Mouse (Mus musculus): ENCODE measurements at regions not wholly inside any gene's neighbourhood (a gene's known extent, or its start where the extent isn't known, plus 50 kb on each side); places are given as distances from the start of the nearest gene placed in this dataset.

DNA sequence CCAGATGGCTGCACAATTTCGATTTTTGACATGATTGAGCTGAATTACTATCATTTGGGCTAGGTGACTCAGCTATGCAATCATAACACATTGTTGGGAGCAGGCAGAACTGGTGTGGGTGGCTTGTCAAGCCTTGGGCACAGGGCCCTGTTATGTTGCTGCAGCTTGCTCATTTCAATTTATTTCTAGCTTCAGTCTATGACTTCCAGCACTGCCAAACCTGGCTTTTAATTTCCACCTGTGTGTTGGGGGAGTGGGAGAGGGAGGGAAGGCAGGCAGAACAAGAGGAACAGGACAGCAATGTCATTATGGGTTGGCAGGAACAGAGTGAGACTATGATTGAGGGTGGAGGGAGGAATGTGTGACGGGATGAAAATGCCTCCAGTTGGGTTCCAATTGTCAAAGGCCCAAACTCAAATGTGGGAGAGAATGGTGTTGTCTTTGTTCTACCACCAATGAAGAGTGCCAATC is 102.0 kb upstream of the Agbl1 start:
- no peak for ATAC-seq (replicated peaks; ENCODE audit: poor library complexity)

DNA sequence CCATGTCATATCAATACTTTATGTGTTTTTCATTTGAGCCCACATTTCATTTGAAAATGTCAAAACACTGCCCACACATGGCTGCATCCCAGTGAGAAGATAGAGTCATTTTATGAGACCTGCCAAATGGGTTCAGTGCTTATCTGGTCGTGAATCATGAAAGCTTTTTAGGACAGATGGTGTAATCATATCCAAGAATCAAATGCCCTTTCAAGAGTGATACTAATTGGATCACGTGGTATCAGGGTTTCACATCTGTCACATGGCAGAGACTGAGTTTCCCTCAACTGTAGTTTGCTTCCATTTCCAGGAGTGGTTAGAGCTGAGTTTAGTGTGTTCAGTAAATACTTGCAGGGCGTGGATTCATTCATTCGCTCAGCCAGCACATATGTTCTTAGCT is 87.2 kb upstream of the Agbl1 start:
- no peak for ATAC-seq (replicated peaks; ENCODE audit: poor library complexity)

DNA sequence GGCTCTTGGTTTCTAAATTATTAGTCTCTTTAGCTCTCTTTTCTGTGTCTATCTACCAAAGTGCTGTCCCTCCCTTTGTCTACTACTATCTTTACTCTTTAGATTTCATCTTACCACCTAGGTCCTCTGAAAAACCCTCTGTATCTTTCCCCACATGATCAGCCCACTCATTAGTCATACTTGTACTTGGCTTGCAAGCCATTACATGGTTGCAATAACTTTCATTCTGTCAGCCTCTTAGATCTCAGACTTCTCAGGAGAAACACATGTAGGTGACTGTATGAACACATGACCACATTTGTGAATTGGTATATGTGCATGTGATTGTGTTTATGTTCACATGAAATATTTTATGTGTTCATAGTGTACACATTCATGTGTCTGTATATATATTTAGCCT is 83.3 kb upstream of the Agbl1 start:
- no peak for ATAC-seq (replicated peaks; ENCODE audit: poor library complexity)

DNA sequence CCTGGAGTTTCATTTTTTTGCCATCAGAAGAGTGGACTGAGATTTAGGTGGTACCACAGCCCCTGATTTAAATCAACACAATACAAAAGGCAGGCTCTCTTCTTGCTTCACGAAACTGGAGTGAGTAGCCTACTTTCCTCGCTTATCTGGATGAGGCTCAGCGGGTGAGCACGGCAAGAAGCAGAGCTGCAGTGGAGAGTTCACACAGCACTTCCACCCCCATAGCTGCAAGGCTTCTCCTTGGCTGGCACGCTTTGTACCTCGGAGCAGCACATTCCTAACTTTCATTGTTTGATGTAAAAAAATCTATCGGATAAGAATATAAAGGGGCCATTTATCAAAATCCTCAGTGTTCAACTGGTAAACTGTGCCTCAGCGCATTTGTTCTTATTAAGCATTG is 72.8 kb upstream of the Agbl1 start:
- no peak for ATAC-seq (replicated peaks; ENCODE audit: poor library complexity)

DNA sequence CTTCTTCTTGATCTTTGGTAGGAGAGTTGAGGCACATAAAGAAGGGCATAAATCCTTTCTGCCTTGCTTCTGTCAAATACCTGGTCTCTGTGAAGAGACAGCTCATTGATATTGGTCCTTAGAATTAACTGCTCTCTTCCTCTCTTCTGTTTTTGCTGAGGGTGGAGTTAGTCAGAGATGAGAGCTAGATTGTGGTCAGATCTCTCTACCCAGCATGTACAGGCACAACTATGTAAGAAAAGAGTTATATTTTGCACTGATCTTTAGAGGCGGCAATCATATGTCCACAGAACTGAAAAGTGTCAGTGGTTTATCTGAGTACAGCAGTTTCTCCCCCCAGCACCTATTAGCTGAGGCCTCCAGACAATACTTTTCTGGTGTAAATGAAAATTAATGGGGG is 65.5 kb upstream of the Agbl1 start:
- no peak for ATAC-seq (replicated peaks; ENCODE audit: poor library complexity)

DNA sequence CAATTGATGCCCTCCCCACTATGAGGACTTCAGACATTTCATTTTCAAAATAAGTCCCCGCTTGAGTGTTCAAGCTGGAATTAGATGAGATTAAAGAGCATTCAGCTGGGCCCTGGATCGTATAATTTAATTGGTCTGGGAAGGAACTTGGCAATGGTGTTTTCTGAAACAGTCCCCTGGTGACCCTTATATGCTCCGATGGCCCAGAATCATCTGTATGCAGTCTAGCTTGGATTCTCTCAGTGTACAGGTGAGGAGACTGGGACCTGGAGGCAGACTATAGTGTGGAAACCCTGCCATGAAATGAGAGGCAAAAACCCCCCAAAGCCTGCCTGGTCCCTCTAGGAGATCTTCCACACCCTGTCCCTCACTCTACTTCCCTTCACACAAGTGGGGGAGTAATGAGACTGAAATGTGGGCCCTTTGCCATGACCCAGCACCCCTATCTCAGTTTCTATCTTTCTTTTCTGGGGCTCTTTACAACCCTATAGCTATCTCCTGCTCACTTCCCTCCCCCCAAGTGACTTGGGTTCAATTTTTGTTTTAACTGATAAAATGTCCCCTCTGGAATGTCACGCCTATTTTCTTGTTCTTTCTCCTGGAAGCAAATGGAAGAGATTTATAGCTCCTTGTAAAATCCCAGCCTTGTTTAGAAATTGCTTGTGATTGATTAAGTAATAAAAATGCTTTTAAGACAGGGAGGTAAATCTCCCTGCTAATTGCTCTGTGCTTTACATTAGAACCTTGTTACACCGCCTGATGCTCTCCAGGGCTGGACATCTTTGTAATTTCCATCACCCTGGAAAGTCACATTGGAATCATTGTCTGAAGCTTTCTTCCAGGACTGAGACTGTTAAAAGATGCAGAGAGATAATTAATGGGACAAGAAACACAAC is 64.7 kb upstream of the Agbl1 start:
- ATAC-seq (replicated peaks; ENCODE audit: poor library complexity) = no peak

DNA sequence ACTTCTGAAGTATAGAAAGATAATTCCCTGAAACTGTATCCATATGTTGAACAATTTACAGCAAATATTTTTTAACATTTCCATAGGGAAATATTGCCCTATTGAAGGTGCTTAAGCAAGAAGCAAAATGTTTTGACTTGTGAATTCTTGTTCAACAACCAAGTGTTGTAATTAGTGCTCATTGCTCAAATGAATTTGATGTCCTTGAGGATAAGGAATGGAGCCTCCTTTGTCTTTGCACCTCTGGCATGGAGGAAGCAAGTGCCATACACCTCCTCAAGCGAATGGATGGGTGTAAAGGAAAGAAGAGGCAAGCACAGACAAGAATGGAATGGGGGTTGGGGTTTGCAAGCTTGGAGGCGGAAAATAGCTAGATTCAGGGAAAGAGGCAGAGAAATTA is 59.2 kb upstream of the Agbl1 start:
- ATAC-seq (replicated peaks; ENCODE audit: poor library complexity) = no peak

DNA sequence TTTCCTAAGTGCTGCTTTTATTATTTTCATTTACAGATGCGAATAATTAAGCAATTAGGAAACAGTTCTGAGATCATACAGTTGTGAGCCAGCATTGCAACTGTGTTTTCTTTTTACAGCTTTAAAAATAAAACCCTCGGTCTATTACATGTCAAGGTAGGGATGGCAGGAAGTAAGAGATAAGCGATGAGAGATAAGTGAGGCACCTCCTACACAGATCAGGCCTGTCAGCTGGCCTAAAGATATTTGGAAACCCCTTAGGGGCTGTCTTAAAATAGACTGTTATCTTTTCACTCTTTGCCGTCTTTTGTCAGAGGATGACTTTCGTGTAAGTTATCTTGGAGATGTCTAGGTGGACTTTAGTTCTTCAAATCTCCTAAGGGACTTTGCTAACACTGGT is 53.5 kb upstream of the Agbl1 start:
- ATAC-seq (replicated peaks; ENCODE audit: poor library complexity) = no peak

DNA sequence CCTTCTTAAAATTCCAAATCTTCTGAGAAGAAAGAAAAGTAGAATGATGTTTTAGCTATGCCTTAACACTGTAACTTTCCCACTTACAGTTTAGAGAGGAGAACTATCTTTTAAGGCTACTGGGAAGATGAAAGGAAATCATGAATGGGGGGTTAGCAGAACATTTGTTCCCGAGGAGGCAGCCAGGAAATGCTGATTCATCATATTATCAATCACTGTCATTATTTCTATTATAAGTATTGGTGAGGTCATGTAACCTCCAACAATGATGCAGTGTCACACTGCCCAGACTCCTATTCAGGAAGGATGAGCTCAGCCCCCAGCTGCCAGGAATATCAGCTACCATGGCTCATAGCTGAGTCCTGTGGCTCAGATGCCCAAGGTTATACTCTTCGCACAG is 52.3 kb upstream of the Agbl1 start:
- no peak for ATAC-seq (replicated peaks; ENCODE audit: poor library complexity)

Data from megakaryocyte progenitor cell, adult 5-6 weeks (primary cell).